Mouse (Mus musculus): ENCODE results near the gene Rab11fip4.

The Rab11fip4 gene

GRCm38 (mm10) chr11:79715316-79715715 is 124.3 kb downstream of the Rab11fip4 start:
- DNase-seq = no peak

GRCm38 (mm10) chr11:79715733-79716452 is 124.9 kb downstream of the Rab11fip4 start:
- DNase-seq = no peak

- no peak for DNase-seq
Observed at GRCm38 (mm10) chr11:79716453-79716749, 125.4 kb downstream of the Rab11fip4 start.

GRCm38 (mm10) chr11:79717271-79717670 is 126.3 kb downstream of the Rab11fip4 start:
- DNase-seq = no peak

- DNase-seq = no peak
Observed at GRCm38 (mm10) chr11:79717801-79718200, 126.8 kb downstream of the Rab11fip4 start.

GRCm38 (mm10) chr11:79718202-79718601 is 127.2 kb downstream of the Rab11fip4 start:
- DNase-seq = no peak

GRCm38 (mm10) chr11:79718829-79719346 is 127.9 kb downstream of the Rab11fip4 start:
- DNase-seq = no peak

GRCm38 (mm10) chr11:79720737-79721136 is 129.7 kb downstream of the Rab11fip4 start:
- DNase-seq = no peak

- DNase-seq = no peak
Observed at GRCm38 (mm10) chr11:79722811-79723210, 131.8 kb downstream of the Rab11fip4 start.

GRCm38 (mm10) chr11:79725005-79725404 is 134.0 kb downstream of the Rab11fip4 start:
- DNase-seq = no peak

GRCm38 (mm10) chr11:79729231-79730047 is 138.4 kb downstream of the Rab11fip4 start:
- no peak for DNase-seq

- DNase-seq = no peak
Observed at GRCm38 (mm10) chr11:79730462-79730861, 139.4 kb downstream of the Rab11fip4 start.

GRCm38 (mm10) chr11:79731476-79731875 is 140.5 kb downstream of the Rab11fip4 start:
- no peak for DNase-seq

GRCm38 (mm10) chr11:79733013-79733412 is 142.0 kb downstream of the Rab11fip4 start:
- DNase-seq = no peak

GRCm38 (mm10) chr11:79736232-79737006 is 145.4 kb downstream of the Rab11fip4 start:
- DNase-seq = no peak

- DNase-seq = no peak
Observed at GRCm38 (mm10) chr11:79737126-79737697, 146.2 kb downstream of the Rab11fip4 start.

- no peak for DNase-seq
Observed at GRCm38 (mm10) chr11:79737865-79738502, 147.0 kb downstream of the Rab11fip4 start.

GRCm38 (mm10) chr11:79738725-79739558 is 147.9 kb downstream of the Rab11fip4 start:
- no peak for DNase-seq

- DNase-seq = no peak
Observed at GRCm38 (mm10) chr11:79740740-79741512, 149.9 kb downstream of the Rab11fip4 start.

GRCm38 (mm10) chr11:79746552-79747102 is 155.6 kb downstream of the Rab11fip4 start:
- no peak for DNase-seq

All from thymus, postnatal 25 days (tissue).